Mouse (Mus musculus) heart, postnatal 4 days (tissue): ENCODE data around the gene Tmem200a. TPM values are rescaled to one million over a fixed set of nuclear protein-coding genes. Genes with fewer than 3 reads are reported as not detected.
A peak's percentile ranks its signal among the peaks of the same experiment; 100 is the strongest.
"Not testable (repeated sequence)": the region's sequence is repeated elsewhere in the genome, so short reads cannot be mapped to it uniquely, and the experiment has no call there.

Source experiments
- DNase-seq: peaks from one replicate; pipeline ENCODE4 v3.0.0; 2021
- total RNA-seq, 2 experiments: library from RNA; stranded (reverse); gene quantifications; 2 replicates each; pipeline ENCODE4 v1.2.3; 2021

Gene Tmem200a
- total RNA-seq, 2 experiments from 2014 or later: 0.11 to 0.43 TPM

DNA sequence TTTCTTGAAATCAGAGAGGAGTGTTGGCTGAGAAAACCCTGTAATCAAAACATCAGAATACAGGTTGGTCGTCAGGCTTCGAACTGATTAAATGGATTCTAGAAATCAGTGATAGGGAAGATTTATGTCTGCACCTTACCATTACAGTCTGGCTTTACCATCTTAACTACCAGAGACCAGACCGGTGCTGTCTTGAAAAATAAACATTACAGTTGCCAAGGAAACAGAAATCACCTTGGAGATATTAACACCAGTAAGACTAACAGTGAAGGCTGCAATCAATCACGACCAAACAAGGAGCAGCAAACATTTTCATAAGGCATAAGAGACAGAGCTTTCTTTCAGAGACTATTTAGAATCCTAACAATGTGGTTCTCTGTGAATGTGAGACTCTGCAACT lies 116.0 kb downstream of the Tmem200a start:
- DNase-seq: no peak

DNA sequence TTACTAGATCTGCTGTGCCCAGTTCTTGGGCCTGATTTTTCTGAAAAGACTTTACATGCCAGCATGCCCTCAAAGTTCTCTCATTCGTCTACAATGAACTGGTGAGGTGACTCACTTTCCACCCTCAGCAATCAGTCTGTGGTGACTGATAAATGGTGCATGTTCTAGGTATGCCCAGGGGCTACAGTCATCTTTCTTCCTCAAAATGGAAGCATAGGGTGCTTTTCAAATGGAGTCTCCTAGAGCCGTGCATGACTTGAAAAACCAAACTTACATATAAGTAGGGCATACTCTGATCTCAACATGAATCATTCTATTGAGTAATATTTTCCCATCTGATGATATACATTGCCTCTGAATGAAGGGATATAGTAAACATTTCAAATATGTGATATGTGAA lies 117.8 kb downstream of the Tmem200a start:
- no peak for DNase-seq

DNA sequence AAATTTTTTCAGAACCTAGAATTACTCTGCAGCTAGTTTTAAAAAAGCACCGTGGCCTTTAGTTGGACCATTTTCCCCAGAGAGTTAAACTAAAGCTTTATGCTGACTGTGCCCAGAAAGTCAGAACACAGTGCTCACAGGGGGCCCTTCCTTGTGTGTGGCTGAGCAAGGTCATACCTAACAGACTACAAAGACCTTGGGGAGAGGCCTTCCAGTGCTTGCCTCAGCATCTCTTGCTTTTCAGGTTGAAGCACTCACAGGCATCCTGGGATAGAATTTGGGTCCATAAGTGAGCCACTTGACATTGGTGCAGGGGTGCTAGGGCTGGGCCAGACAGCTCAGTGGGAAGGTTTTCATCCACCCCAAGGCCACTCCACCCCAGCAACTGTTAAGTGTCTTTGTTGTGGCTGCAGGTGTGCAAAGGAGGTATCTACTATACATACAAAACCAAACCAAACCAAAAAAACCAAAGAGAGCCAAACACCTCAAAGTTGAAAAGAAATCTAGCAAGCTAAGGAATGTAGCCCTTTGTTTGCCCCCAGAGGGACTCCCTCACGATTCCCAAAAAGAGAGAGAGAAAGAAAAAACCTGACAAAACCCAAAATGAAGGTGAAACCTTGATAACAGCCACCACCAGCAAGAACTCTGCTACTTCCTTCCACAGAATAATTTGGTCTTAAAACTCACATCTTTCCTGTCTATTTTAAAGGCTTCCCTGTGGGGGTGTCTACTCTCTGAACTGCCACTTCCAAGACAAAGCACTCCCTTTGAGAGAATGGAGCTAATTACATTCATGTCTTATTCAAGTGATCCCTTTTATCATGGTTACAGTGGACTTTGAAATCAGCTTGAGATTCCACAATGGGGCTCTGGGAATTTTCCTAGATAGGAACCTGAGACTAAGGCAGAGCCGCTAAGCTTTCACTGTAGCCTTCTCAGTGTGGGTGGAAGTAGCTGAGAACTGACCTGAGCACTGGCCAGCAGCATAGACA lies 119.8 kb downstream of the Tmem200a start:
- DNase-seq: no peak

DNA sequence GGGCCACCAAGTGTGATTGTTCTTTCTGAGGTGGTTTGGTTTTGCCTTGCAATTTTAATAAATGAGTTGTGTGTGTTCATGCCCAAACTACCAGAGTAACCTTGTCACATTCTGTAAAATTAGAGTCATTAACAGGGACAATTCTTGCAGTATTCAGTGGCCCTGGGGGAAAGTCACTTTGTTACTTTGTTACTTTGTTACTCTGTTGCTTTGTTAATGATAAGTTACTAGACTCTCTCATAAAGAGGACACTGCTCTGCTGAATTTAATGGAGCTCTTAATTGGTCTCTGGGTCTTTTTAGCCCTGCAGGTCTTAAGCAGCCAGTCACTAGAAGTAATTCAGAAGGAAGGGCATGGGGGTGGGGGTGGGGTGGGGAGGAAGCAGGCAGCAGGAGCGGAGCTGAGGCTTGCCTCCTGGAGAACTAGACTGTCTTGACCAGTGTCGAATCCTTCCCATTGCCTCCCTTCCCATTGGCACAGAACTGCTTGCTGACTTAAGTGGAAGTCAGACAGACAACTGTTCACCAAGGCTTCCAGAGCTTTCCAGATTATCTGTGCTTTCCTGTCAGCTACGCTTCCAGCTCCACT lies 124.1 kb downstream of the Tmem200a start:
- DNase-seq: no peak

DNA sequence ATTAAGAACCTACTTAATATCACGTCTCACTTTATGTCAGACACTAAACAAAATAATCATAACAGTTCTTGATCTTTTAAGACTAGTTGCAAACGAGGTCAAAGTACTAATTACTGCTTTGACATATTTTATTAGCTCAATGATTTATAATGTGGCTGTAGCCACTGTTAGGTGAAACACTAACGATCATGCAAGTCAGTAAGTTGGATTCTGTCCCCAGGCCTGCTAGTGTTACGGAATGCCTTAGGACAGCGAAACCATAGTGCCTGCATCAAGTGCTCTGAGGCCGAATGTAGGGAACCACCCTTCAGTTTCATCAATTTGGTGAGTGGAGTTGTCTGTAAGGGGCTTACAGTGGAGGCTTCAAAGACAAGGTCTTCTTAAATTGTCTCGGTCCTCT lies 126.0 kb downstream of the Tmem200a start:
- DNase-seq: no peak

DNA sequence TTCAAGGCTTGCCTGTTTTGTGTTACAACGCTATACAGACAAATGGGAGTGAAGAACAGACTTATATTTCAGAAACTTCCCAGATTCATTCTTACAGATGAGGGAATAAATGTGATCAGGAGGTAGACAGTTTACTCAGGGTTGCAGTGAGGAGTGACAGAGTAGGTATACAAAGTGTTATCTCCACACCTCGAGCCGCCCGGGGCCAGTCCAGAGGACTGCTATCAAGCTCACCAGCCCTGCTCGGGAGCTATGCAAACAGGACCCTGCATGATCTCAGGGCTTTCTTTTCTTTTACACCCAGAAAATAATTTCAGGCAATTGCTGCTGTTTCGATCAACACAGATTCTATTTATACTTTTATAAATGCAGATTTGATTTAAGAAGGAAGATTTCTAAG lies 126.7 kb downstream of the Tmem200a start:
- DNase-seq: no peak

DNA sequence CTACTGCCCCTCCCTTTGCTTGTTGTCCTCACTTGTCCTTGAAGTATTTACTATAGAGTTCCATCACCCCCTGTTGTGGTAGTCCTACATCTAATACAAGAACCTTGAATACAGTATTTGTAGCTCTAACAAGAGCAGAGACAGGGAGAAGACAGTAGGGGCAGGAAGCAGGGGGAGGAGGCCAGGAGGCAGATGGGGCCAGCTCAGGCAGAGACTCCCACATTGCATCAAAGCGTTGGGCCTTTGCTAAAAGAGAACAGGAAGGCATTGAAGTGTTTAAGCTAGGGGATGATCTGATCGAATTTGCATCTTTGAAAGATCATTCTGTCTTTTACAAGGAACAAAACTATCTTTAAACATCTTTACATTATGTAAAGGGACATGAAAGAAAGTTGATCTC lies 133.0 kb downstream of the Tmem200a start:
- DNase-seq: no peak

DNA sequence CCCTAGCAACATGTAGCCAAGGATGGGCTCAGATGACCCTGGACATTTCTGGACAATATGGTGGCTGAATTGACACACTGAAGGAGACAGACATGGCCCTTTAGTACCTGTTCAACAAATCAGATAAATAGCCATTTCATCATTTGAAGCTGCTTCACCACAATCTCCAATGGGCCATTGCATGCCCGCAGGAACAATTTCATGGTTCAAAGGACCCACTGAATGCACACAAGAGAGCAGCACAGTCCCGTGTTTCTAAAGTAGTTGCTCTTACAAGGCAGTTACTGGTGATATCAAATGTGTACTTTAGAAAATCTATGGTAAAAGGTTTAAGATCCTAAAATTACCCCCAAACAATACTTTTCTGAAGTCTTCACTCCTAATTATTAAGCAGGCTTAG lies 134.2 kb downstream of the Tmem200a start:
- DNase-seq: no peak

DNA sequence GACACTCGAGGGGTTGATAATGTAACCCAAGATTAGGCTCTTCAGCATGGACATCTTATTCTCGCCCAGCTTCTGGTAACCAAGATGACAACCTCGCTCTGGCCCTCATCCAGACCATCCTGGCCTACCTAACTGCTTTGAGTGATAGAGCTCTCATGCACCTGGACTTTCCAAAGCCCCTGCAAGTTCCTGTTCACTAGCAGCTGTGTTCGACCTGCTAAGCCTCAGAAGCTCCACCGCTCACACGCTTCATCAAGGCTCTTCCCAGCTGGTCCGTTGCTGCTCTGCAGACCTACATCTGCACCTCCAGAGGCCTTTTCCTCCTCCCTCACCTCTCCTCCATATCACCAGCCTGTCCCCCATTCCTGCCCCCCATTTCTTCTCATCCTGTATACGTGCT lies 147.1 kb downstream of the Tmem200a start:
- DNase-seq: no peak

DNA sequence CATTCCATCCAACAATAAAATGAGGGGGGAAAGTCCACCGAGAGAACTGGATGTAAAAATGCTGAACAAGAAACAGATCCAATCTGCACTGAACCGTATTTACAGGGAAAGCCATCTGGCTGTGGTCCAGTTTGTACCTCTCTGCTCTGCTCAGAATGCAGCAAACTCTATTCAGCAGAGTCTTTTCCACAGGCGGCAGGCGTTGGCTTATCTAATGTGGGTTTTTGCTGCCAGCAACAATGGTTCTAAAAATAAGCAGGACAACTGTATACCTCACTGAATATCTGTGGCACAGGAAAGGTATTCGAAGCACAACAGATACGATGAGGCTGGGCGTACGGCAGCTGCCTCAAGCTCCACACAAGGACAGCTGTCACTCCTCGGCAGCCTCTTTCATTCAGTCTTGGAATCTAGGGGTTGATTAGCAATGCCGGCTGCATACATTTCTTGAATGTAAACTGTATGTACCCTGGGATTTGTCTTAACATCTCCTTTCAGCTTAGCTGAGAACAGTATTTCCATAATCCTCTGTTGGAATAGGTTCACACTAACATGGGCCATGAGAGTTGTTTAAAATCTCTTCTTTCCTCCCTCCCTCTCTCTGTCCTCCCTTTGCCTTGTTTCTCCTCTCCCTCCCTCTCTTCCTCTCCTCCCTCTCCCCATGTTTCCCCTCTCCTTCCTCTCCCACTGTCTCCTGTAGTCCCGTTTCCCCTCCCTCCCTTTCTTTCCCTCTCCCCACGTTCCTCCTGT lies 149.3 kb downstream of the Tmem200a start:
- peak; percentile 19 for DNase-seq

DNA sequence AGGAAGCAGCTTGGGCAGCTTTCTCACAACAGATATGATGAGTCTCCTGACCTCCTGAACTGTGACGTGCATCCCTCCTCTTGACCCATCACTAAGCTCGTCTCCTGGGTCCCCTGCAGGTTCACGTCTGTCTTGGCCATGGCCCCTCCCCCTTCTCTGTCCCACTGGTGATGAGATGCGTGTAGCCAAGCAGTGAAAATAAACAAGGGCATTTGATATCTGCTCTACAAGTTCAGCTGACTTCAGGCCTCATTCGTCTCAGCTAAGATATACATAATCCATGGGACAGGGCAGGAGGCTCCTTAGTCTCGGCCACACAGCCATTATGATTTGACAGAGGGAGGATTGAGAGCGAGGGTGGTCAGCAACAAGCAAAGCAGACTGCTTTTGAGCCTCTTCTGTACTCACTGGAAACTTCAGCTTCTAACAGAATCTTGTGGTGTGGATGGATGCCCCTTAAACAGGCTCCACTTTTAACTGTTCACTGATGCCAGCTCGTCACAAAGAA lies 149.9 kb downstream of the Tmem200a start:
- DNase-seq: no peak

DNA sequence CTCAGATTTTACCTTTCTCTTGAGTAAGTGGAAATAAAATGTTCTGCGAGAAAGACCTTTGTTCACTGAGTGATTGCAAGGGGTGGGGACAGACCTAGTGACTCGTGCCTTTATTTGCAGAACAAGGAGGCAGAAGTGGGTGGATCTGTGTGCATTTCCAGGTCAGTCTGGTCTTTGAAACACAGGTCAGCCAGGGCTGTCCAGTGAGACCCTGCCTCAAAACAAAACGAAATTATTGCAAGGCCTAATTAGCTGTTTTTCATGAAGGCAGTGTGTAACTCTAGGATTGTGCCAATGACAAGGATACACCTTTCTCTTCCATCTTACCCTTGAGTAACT lies 150.4 kb downstream of the Tmem200a start:
- no peak for DNase-seq

DNA sequence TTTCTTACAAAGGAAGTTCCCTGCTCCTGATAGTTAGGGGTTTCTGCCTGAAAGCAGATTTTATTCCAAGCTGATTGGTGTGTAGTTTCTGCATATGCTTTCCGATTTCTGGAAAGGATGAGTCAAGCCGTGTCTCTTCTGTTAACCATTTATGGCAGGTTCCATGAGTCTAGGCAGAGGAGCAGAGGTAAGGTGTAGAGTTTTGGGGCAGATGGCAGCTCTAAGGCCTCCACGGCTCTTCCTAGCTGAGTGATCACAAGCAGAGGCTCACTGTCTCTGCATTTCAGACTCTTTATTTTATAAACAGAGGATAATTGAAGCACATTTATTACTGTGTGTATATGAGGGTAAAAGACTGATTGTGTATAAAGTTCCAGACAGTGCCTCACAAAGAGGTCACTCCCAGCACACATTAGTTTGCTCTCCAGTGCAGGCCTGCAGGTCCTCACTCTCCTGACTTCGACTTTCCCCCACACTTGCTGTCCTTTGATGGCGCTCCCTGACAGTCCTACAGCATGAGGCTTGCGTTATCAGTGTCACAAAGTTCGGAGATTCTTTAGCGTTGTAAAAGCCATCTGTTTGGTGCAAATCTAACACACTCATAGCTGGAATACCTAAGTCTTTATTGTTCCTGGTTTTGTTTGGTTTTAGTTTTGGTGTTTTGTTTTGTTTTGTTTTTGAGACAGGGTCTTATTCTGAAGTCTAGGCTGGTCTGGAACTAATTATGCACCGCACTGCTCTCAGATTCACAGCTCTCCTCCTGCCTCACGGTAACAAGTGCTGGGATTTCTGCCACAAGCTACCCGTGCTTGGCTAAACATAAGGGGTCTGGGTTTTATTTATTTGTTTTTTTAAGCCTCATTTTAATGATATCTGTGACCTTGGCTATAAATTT lies 151.1 kb downstream of the Tmem200a start:
- no peak for DNase-seq

DNA sequence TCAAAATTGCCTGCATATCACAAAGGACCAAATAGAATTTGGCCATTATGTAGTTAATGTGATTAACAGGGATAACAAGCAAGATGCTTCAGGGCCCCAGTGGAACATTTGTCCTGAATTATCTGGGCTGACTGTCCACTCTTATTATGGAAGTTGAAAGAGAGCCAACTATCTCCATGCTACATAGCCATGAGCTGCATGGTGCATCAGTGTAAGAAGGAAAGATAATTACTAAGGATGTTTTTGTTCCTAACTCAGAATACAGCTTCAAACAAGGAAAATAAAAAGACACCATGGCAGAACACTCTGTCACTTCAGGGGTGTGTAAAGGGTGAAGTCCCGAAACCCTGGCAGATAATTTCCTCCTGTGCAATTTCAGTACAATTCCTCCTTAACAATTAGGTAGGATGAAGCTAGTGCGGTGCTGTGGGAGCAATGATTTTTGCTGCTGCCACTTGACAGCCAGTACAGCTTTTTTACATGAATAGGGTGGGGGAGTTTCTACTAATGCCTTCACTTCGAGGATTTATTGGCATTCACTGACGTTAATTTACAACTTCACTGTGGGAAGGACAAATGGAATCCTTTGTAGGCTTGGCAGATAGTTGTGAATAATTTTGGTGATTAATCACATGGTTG lies 158.1 kb downstream of the Tmem200a start:
- no peak for DNase-seq

DNA sequence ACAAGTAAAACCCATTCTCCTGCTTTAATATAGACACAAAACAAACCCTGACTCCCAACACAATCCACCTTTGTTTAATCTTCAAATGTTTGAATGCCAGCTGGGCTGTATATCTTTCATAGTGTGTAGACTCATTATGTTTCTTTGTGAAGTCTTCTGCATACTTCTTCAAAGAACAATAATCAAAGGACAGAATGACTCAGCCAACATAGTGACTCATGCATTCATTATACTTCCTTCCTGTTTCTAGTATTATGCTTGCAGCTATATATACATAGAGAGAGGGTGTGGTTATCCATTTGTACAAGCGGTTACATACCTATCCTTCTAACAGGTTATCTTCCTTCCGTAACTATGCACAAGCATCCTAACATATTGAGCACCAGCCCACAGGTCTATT lies 160.7 kb downstream of the Tmem200a start:
- no peak for DNase-seq

DNA sequence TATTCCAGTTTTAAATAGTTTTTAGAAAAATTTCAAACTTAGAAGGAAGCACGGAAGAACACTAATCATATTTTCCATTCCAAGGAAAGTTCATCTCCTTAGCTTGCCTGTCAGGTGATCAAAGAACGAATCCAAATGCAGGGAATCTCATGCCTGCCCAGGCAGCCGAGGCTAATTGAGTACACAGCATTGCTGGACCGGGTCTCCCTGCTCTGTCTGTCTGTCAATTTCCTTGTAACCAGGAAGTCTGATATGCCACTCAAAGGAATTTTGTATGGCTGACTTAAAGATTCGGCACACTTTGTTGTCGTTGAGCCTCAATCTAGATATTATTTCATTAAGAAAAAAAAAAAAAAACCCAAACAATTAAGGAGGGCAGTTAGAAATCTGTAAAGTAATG lies 168.6 kb downstream of the Tmem200a start:
- no peak for DNase-seq

DNA sequence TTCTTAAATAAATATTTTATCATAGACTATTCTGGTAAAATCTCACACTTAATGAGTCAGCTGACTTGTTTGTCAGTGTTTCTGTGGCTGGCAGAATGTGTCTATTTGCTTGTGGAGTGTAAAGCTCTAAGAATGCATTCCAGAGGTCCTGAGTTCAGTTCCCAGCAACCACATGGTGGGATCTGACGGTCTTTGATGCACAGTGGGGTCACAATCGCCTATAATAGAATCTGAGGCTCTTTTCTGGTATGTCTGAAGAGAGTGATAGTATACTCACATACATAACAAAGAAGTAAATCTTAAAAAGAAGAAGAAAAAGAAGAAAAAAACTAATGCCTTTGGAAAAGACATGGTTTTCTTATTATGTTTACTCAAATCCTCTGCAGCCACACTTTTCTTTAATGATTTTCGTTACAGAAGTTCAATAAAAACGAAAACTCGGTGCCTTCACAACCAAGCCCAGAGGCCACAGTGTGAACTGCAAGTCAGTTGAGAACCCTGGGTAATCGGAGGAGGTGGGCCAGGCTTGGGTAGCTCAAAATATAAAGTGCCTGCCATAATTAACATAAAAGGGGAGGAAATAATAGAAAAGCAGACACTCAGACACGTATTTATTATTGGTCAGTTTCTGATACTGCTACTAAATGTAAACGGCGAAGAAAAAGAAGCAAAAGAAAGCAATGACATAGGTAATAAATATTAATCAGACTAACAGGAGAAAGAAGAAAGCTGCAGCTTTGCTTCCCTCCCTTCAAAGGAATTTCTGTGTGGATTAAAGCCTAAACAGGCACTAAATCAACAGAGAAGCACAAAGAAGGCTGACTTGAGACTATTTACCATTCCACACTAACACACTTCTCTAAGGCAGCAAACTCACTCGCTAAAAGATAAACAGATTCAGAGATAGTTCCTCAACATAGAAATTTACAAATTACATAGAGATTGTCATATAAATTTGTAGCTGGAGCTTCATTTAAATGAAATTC lies 170.5 kb downstream of the Tmem200a start:
- no peak for DNase-seq

DNA sequence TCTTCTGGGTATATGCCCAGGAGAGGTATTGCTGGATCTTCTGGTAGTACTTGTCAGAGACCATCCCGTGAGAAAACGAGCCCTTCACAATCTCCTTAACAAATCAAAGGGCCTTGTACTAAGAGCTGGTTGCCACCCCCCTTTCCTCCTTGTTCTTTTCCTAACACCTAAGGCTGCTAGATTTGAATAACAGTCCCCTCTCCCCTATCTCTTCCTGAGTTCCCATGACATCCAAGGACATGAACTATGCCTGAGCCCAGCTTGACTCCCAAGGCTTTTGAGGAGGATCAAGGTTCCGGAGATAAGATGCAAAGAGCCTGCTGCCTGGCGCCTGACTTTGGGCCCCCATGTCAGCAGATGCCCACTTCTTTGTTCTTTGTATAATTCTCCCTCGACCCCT lies 184.7 kb downstream of the Tmem200a start:
- not testable (repeated sequence) for DNase-seq

DNA sequence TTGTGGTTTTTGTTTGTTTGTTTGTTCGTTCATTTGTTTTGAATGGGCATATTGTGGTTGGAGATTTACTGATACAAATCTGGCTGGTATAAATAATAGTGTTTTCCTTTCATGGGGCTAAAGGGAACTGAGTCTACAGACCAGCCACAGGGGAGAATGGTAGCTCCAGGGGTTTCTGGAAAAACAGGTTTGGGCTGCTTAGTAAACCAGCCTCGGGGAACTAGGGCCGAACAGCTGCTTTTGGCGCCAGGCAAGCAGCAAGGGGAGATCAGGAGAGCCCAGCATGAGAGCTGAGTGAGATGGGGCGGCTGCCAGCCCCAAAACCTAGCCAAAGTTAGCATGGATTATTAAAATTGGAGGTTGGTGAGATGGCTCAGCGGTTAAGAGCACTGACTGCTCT lies 191.6 kb downstream of the Tmem200a start:
- no peak for DNase-seq

DNA sequence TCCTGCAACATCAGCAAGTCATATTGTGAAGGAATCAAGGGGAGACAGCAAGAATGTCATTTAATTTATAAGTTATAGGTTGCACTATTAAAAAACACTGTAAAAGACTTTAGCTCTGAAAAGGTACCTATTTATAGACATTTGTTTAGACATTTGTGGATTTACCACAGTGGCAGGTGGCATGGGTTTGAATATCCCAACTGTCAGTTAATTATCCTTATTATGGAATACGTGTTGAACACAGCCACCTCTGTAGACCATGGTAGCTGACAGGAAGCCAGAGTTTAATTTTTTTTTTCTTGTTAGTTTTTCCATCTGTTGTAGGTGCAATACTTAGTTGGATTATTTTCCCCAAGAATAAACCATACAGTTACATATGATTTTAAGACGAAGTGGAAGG lies 194.3 kb downstream of the Tmem200a start:
- DNase-seq: no peak
